ENCODE assay signal across 17 mouse cellular contexts in genomic region chr14:115047990-115048862, GRCm38 (mm10). TPM values are rescaled to one million over a fixed set of nuclear protein-coding genes. Genes with fewer than 3 reads are reported as not detected.
"Had no signal": no experiment of that assay in that cellular context is flagged by ENCODE, and none has a peak within 500 bp of the region (broad histone marks: within the 10 kb centered on the region; RNA-seq: fewer than 3 reads in every experiment).

No protein-coding gene starts in this region.

- H3K4me2 ChIP-seq: limb, embryonic 12.5 days; midbrain, embryonic 12.5 days; neural tube, embryonic 15.5 days had no signal

- ATAC-seq: lung, postnatal 0 days had no signal

- H3K9me3 ChIP-seq: limb, embryonic 12.5 days; midbrain, embryonic 12.5 days; neural tube, embryonic 15.5 days had no signal

- H3K27me3 ChIP-seq: limb, embryonic 12.5 days; midbrain, embryonic 12.5 days; neural tube, embryonic 15.5 days had no signal

- H3K4me3 ChIP-seq: layer of hippocampus, adult 2 months; limb, embryonic 12.5 days; midbrain, embryonic 12.5 days; neural tube, embryonic 15.5 days had no signal

- DNase-seq: kidney, postnatal 10 days; kidney, postnatal 4 days; liver; lung, adult 2 months; lung, postnatal 4 days; right cerebral cortex, adult 18-20 months; right cerebral cortex, postnatal 25 days; thymus, postnatal 4 days had no signal

- H3K9ac ChIP-seq: limb, embryonic 12.5 days; liver, embryonic 14.5 days; midbrain, embryonic 12.5 days; neural tube, embryonic 15.5 days had no signal

- H3K27ac ChIP-seq: layer of hippocampus, adult 2 months; limb, embryonic 12.5 days; liver, embryonic 14.5 days; midbrain, embryonic 12.5 days; neural tube, embryonic 15.5 days; stomach, postnatal 0 days had no signal

RNA-seq across cellular contexts. Expression of gene Gpc5, which starts 43.8 kb away (rescaled TPM):
- total RNA-seq: megakaryocyte, adult 5-6 weeks had no signal
- polyA plus RNA-seq: small intestine, adult 2 months had no signal
